Mouse (Mus musculus): ENCODE data around the gene Slx1b.
"Not testable (repeated sequence)": the region's sequence is repeated elsewhere in the genome, so short reads cannot be mapped to it uniquely, and the experiment has no call there.

Gene Slx1b

GRCm38 (mm10) chr7:126702358-126702757 lies 6.8 kb upstream of the Slx1b start:
- DNase-seq, result peak; percentile 80

GRCm38 (mm10) chr7:126701559-126702357 lies 6.2 kb upstream of the Slx1b start:
- peak; percentile 40 for DNase-seq

- peak; percentile 96 for DNase-seq
Measured at GRCm38 (mm10) chr7:126701070-126701469, 5.5 kb upstream of the Slx1b start.

- DNase-seq, result no peak
Measured at GRCm38 (mm10) chr7:126700063-126701015, 4.8 kb upstream of the Slx1b start.

- DNase-seq, result no peak
Measured at GRCm38 (mm10) chr7:126697838-126698237, 2.3 kb upstream of the Slx1b start.

- no peak for DNase-seq
Measured at GRCm38 (mm10) chr7:126696886-126697285, 1.3 kb upstream of the Slx1b start.

- no peak for DNase-seq
Measured at GRCm38 (mm10) chr7:126696303-126696702, 719 bp upstream of the Slx1b start.

DNA sequence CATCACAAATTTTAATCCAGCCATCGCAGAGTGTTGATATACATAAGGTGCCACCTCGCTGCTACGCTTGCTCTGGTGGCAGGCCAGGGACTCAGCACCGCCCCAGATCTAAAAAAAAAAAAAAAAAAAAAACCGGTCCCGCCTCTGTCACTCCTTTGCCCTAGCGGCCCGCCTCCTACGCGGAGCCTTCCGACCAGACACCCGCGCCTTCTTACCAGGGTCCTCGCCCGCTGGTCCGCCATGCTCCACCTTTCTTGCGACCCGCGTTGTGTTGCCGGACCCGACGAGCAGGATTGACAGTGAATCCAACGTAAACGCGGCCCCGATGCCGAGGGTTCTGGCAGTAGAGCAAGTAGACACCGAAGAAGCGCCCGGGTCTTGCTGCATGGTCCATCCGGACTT lies 373 bp downstream of the Slx1b start, which contains the start of gene Bola2:
Gene Bola2, plus strand, starts transcription at position 192 of the 402 bp plus-strand sequence.
- peak; percentile 79 for DNase-seq

GRCm38 (mm10) chr7:126694441-126695051 lies 1.0 kb downstream of the Slx1b start:
- DNase-seq, result no peak

- DNase-seq, result no peak
Measured at GRCm38 (mm10) chr7:126693781-126694180, 1.8 kb downstream of the Slx1b start.

- peak; percentile 88 for DNase-seq
Measured at GRCm38 (mm10) chr7:126693256-126693655, 2.3 kb downstream of the Slx1b start.

GRCm38 (mm10) chr7:126692426-126692825 lies 3.2 kb downstream of the Slx1b start:
- no peak for DNase-seq

DNA sequence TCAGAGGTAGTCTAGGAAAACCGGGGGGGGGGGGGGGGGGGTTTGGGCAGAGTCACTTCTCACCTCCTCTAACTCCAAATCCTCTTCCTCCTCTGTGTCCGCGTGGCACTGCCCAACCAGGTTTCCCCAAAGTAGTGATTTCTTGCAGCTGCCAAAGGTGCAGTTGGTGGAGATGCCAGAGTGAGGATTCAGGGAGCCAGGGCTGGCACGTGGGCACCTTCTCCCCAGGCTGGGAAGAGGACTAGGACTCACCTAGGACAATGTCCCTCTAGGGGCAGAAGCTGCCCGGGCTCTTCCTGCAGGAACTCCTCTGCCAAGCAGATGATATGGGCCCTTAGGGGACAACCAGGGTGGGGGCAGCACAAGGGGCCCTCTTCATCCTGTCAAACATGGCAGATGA lies 3.9 kb downstream of the Slx1b start:
- no peak for DNase-seq

- no peak for DNase-seq
Measured at GRCm38 (mm10) chr7:126690737-126691136, 4.8 kb downstream of the Slx1b start.

- no peak for DNase-seq
Measured at GRCm38 (mm10) chr7:126689021-126689420, 6.6 kb downstream of the Slx1b start.

GRCm38 (mm10) chr7:126688156-126688555 lies 7.4 kb downstream of the Slx1b start:
- not testable (repeated sequence) for DNase-seq

DNA sequence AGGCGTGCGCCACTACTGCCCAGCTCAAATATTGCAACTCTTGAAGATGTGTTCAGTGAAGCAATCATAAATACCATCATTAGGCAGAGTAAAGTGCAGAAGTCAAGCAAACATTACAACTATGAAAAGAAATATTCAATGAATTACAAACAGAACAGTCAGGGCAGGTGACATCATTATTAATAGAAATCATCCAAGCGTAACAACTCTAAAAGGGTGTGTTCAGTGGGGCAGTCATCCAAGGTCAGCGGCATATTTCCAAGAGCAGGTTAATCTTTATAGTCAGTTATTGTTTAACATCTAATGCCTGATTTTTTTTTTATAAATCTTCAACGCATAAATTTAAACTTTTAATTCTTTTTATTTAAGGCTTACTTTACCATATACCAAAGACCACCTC lies 14.4 kb downstream of the Slx1b start:
- DNase-seq, result no peak

DNA sequence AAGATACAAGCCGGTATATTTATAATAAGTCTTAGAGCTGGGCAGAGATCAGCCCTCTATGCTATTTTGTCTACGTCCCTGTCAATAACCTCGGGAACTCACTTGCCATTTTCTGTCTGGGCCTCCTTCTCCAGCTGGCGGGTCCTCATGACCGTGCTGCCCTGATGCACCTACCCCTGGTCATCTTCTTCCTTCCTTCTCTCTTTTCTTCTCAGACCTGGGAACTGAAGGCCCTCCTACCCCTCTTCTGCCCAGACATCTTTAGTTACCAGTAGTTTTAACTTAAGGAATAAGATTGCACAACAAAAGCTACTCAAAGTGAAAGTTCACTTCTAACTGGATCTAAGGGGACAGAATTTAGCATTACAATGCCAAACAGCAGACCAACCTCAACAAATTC lies 15.9 kb downstream of the Slx1b start:
- no peak for DNase-seq

DNA sequence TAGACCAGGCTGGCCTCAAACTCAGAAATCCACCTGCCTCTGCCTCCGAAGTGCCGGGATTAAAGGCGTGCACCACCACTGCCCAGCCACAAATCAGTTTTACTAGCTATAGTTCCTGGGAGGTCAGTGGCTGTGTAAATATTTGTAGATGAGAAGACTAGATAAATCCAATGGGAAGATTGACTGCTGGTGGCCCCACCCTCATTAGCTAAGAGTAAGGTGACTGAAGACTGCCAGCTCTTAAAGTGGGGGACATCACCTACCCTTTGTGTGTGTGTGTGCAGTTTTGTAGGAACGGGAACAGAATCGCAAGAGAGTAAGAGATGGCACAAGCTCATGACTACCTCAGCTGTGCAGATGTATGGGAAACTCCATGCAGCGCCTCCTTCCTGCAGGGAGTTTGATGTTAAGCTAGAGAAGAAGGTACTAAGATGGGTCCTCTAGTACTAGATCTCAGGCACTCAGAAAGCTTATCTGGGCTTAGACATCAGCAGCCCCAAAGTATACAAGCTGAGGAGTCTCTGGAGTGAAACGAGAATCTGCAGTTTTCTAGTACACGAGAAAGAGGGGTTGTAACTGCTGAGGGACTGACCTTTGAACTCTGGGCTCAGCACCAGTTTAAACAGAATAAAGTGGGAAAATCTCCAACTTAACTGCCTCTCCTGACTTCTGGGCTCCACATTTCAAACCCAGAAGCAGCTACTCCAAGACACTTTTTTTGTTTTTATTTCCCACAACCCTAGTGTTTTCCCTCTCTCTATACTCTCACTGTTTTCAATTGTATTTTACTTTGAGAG lies 16.8 kb downstream of the Slx1b start:
- no peak for DNase-seq

DNA sequence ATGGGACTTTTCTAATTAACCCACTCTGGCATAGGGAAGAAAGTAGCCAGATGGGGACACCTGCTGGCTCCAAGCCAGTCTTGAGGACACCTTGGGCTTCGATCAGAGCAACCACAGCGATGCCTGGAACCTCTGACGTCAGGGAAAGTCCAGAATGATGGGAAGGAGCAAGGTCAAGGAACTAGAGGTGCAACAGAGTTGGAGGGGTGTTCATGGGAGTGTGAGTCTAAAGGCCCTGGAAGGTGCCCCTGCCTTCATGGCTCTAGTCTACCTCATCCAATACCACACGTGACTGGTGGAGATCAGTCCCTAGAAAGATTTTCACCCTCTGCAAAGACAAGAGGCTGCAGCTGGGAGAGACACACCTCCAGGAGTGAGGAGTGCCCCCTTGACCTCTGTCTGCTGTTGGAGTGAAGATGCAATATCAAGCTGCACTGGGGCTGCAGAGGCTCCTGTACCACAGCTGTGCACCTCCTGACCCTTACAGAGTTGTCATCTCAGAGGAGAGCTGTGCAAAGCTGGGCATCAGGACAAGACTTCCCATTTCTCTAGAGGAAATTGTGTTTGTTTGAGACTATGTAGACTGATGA lies 18.9 kb downstream of the Slx1b start:
- DNase-seq, result no peak

DNA sequence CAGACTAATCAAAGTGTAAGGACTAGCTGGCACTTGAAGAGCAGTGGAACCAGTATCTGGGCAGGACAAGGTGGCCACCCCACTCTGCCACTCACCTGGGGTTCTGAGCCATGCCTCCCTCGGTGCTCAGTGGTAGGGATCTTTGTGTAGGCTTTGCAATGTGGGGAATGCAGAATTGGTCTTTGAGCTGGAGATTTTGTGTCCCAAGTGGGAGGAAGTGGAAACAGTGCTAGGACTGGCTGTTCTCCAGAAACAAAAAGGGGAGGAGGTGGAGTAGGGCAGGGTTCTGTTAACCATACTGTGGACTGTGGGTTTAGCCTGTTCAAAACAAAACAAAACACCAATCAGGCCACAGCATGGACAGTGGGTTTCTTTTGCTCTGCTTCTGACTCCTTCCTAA lies 19.4 kb downstream of the Slx1b start, which contains the start of gene Sult1a1:
Gene Sult1a1, minus strand, starts transcription at position 226 of the 400 bp plus-strand sequence.
- no peak for DNase-seq

DNA sequence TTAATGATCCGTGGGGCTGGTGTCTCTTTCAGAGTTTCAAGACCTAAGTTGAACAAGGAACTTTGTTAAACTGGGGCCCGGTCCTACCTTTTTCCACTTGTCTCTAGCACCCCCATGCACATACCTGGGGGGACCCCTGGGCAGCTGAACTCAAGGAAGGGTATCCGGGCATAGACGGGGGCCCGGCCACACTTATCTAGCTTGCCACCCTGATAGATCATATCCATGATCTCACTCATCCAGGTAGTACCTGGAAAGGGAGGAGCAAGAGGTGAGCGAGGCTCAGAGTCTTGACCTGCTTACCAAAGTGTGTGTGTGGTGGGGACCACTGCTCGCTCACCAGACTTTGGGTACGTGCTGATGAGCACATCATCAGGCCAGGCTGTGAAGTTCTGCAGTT lies 20.5 kb downstream of the Slx1b start:
- DNase-seq, result no peak
